Mouse (Mus musculus) kidney, embryonic 14.5 days (tissue): Measurements from ENCODE around the gene Rassf6. TPM values are rescaled to one million over a fixed set of nuclear protein-coding genes. Genes with fewer than 3 reads are reported as not detected.
"Not testable (repeated sequence)": the region's sequence is repeated elsewhere in the genome, so short reads cannot be mapped to it uniquely, and the experiment has no call there.

Source experiments
- ATAC-seq: fragments of 200-750 bp; cut with Nextera tagmentation; 2 replicates; pipeline ENCODE4 v1.8.0; 2017; ENCODE audit warnings: moderate number of reproducible peaks, mild to moderate bottlenecking, moderate TSS enrichment, moderate library complexity; ENCODE audit not compliant: low FRiP score, low TSS enrichment
- H3K27ac ChIP-seq: fragments of 300-500 bp; sonication (generic); 2 replicates; pipeline ENCODE4 v1.5.1; 2014; ENCODE audit warnings: low read depth, mild to moderate bottlenecking, low read length, moderate library complexity, mixed read lengths
- H3K27me3 ChIP-seq: fragments of 300-500 bp; sonication (generic); 2 replicates; pipeline ENCODE4 v1.6.1; 2014; ENCODE audit warnings: mild to moderate bottlenecking, low read length; ENCODE audit not compliant: control insufficient read depth, insufficient read depth
- H3K36me3 ChIP-seq: fragments of 300-500 bp; sonication (generic); 2 replicates; pipeline ENCODE4 v1.6.1; 2014; ENCODE audit warnings: low read length, mixed read lengths; ENCODE audit not compliant: control insufficient read depth, insufficient read depth
- H3K4me1 ChIP-seq: fragments of 300-500 bp; sonication (generic); 2 replicates; pipeline ENCODE4 v1.6.1; 2014; ENCODE audit warnings: low read length, mixed read lengths; ENCODE audit not compliant: control insufficient read depth, insufficient read depth
- H3K4me2 ChIP-seq: fragments of 300-500 bp; sonication (generic); replicated peaks from 2 replicates; pipeline ENCODE4 v1.6.1; 2014; ENCODE audit warnings: low read depth, mild to moderate bottlenecking, low read length
- H3K4me3 ChIP-seq: fragments of 300-500 bp; sonication (generic); 2 replicates; pipeline ENCODE4 v1.5.1; 2014; ENCODE audit warnings: mild to moderate bottlenecking, low read length
- H3K9ac ChIP-seq: fragments of 300-500 bp; sonication (generic); 2 replicates; pipeline ENCODE4 v1.6.1; 2014; ENCODE audit warnings: low read depth, mild to moderate bottlenecking, low read length, moderate library complexity
- H3K9me3 ChIP-seq: fragments of 300-500 bp; sonication (generic); 2 replicates; pipeline ENCODE4 v1.6.1; 2016; ENCODE audit warnings: low read length; ENCODE audit not compliant: control insufficient read depth
- WGBS: fragments of 180-500 bp; shearing (Covaris S2); extraction: QIAGEN DNeasy Blood & Tissue Kit; methylation state at CpG from one replicate; pipeline ENCODE4 v1.1.7; 2014; 5-methylcytosine and 5-hydroxymethylcytosine counted together
- polyA plus RNA-seq: library from polyadenylated mRNA; unstranded; fragments of >200 nt; fragmentation: Nextera tagmentation; extraction: Ambion mirVana; gene quantifications from 2 replicates; pipeline ENCODE4 v1.2.1, GENCODE M21; 2014

Rassf6 gene
- polyA plus RNA-seq, 1 experiment from 2014 or later, result 8.3 TPM

GRCm38 (mm10) chr5:90612751-90613150 lies 27.7 kb downstream of the Rassf6 start:
- ATAC-seq, H3K9me3 ChIP-seq, H3K9ac ChIP-seq, H3K36me3 ChIP-seq, H3K4me1 ChIP-seq, H3K27ac ChIP-seq, H3K27me3 ChIP-seq, H3K4me2 ChIP-seq, H3K4me3 ChIP-seq: not testable (repeated sequence)
- 76% methylated on average over 1 of the region's 1 CpGs for WGBS

- no peaks in the 10 kb centered on the region for H3K36me3 ChIP-seq
- 83% methylated on average over 6 of the region's 6 CpGs for WGBS
- H3K27me3 ChIP-seq, result no peaks in the 10 kb centered on the region
Observed at GRCm38 (mm10) chr5:90611996-90612611, 28.4 kb downstream of the Rassf6 start.

GRCm38 (mm10) chr5:90611388-90611787 lies 29.1 kb downstream of the Rassf6 start:
- 83% methylated on average over 3 of the region's 3 CpGs for WGBS
- Histone ChIP-seq H3K9me3 (no peaks in the 10 kb centered on the region), H3K9ac (no peak overlapping the region), H3K27me3 (no peaks in the 10 kb centered on the region), H3K4me2 (no peak overlapping the region), H3K4me1 (no peaks in the 10 kb centered on the region), H3K27ac (no peak overlapping the region), H3K36me3 (no peaks in the 10 kb centered on the region), H3K4me3 (no peak overlapping the region)
- no peak for ATAC-seq

More at GRCm38 (mm10) chr5:90611996-90612611, 28.4 kb downstream of the Rassf6 start:
- no peak for ATAC-seq
- Histone ChIP-seq H3K27ac (no peak overlapping the region), H3K4me3 (no peak overlapping the region), H3K4me1 (no peaks in the 10 kb centered on the region), H3K9me3 (no peaks in the 10 kb centered on the region), H3K9ac (no peak overlapping the region), H3K4me2 (no peak overlapping the region)

GRCm38 (mm10) chr5:90608906-90609305 lies 31.6 kb downstream of the Rassf6 start:
- 50% methylated on average over 11 of the region's 11 CpGs for WGBS
- Histone ChIP-seq H3K9ac (no peak overlapping the region), H3K27me3 (no peaks in the 10 kb centered on the region), H3K27ac (no peak overlapping the region), H3K4me1 (no peaks in the 10 kb centered on the region), H3K9me3 (no peaks in the 10 kb centered on the region), H3K4me2 (no peak overlapping the region), H3K36me3 (no peaks in the 10 kb centered on the region), H3K4me3 (no peak overlapping the region)
- no peak for ATAC-seq

- no peak overlapping the region for H3K4me2 ChIP-seq
- peak; percentile 33; the same call in 1 of the 2 replicates for ATAC-seq
- no peaks in the 10 kb centered on the region for H3K36me3 ChIP-seq
- no peak overlapping the region for H3K27ac ChIP-seq
- no peaks in the 10 kb centered on the region for H3K27me3 ChIP-seq
- H3K4me3 ChIP-seq, result no peak overlapping the region
- 50% methylated on average over 13 of the region's 13 CpGs for WGBS
- no peaks in the 10 kb centered on the region for H3K9me3 ChIP-seq
- H3K4me1 ChIP-seq, result no peaks in the 10 kb centered on the region
- H3K9ac ChIP-seq, result no peak overlapping the region
Observed at GRCm38 (mm10) chr5:90603407-90603923, 37.0 kb downstream of the Rassf6 start.

GRCm38 (mm10) chr5:90601469-90601868 lies 39.0 kb downstream of the Rassf6 start:
- H3K27me3 ChIP-seq, result no peaks in the 10 kb centered on the region
- no peaks in the 10 kb centered on the region for H3K36me3 ChIP-seq
- ATAC-seq, result peak; percentile 35; the same call in 1 of the 2 replicates
- no peak overlapping the region for H3K27ac ChIP-seq
- no peak overlapping the region for H3K9ac ChIP-seq
- no peaks in the 10 kb centered on the region for H3K9me3 ChIP-seq
- H3K4me3 ChIP-seq, result no peak overlapping the region
- no peaks in the 10 kb centered on the region for H3K4me1 ChIP-seq
- 20% methylated on average over 6 of the region's 6 CpGs for WGBS
- no peak overlapping the region for H3K4me2 ChIP-seq

- Histone ChIP-seq H3K4me1 (no peaks in the 10 kb centered on the region), H3K27ac (no peak overlapping the region), H3K9me3 (no peaks in the 10 kb centered on the region), H3K36me3 (no peaks in the 10 kb centered on the region), H3K4me3 (no peak overlapping the region), H3K4me2 (no peak overlapping the region), H3K27me3 (no peaks in the 10 kb centered on the region), H3K9ac (no peak overlapping the region)
- no peak for ATAC-seq
- 88% methylated on average over 6 of the region's 6 CpGs for WGBS
Observed at GRCm38 (mm10) chr5:90596155-90596554, 44.3 kb downstream of the Rassf6 start.

- ATAC-seq, result no peak
- H3K9ac ChIP-seq, result no peak overlapping the region
- H3K27ac ChIP-seq, result no peak overlapping the region
- no peaks in the 10 kb centered on the region for H3K27me3 ChIP-seq
- 87% methylated on average over 13 of the region's 13 CpGs for WGBS
- H3K4me3 ChIP-seq, result no peak overlapping the region
- H3K9me3 ChIP-seq, result no peaks in the 10 kb centered on the region
- no peak overlapping the region for H3K4me2 ChIP-seq
- H3K4me1 ChIP-seq, result no peaks in the 10 kb centered on the region
- no peaks in the 10 kb centered on the region for H3K36me3 ChIP-seq
Observed at GRCm38 (mm10) chr5:90594945-90595344, 45.5 kb downstream of the Rassf6 start.

- no peaks in the 10 kb centered on the region; the same call in 1 of the 2 replicates for H3K27me3 ChIP-seq
- no peak overlapping the region for H3K27ac ChIP-seq
- no peak overlapping the region for H3K4me3 ChIP-seq
- no peaks in the 10 kb centered on the region for H3K4me1 ChIP-seq
- H3K36me3 ChIP-seq, result no peaks in the 10 kb centered on the region
- ATAC-seq, result no peak
- WGBS, result 83% methylated on average over 6 of the region's 6 CpGs
- H3K9me3 ChIP-seq, result no peaks in the 10 kb centered on the region
- H3K9ac ChIP-seq, result no peak overlapping the region
- H3K4me2 ChIP-seq, result no peak overlapping the region
Observed at GRCm38 (mm10) chr5:90591936-90592335, 48.5 kb downstream of the Rassf6 start.
